Mouse (Mus musculus): ENCODE measurements around the gene Arhgap8.
"Not testable (repeated sequence)": the region's sequence is repeated elsewhere in the genome, so short reads cannot be mapped to it uniquely, and the experiment has no call there.

Arhgap8 gene

GRCm38 (mm10) chr15:84700147-84700794 is 19.6 kb upstream of the Arhgap8 start:
- peak; percentile 78 for DNase-seq

- DNase-seq, result peak; percentile 81
Observed at GRCm38 (mm10) chr15:84701947-84702346, 17.9 kb upstream of the Arhgap8 start.

DNA sequence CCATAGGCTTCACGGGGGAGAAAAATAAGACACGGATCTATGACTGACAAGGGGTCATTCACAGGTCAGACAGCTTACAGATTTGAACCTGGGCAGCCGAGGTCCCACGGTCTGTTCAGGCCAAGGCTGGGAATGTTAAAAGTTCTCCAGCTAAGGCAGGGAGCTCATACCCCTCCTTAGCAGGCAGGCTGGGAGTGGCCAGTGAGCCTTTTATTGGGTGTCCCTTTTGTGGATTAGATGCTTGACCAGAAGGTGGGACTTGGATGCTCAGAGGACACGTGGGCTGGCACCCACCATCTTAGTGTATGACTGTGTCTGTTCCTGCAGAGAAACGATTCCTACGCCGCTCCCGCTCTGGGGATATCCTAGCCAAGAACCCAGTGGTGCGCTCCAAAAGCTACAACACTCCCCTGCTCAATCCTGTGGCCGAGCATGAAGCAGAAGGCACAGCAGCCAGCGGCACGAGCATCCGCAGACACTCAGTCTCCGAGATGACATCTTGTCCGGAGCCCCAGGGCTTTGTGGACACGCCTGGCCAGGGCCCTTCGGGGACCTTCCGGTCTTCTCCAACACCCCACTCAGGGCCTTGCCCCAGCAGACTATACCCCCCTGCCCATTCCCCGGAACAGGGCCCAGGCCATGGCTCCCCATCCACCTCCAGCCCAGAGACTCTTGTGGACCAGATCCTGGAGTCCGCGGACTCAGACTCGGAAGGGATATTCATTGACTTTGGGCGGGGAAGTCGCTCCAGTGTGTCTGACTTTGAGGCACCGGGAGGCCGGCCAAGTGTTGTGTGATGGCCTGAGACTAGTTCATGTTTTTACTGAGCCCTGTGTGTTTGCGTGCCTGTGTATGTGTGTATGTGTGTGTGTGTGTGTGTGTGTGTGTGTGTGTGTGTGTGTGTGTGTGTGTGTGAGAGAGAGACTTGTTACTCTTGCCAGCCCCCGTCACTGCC is 17.2 kb upstream of the Arhgap8 start:
- peak; percentile 71 for DNase-seq

DNA sequence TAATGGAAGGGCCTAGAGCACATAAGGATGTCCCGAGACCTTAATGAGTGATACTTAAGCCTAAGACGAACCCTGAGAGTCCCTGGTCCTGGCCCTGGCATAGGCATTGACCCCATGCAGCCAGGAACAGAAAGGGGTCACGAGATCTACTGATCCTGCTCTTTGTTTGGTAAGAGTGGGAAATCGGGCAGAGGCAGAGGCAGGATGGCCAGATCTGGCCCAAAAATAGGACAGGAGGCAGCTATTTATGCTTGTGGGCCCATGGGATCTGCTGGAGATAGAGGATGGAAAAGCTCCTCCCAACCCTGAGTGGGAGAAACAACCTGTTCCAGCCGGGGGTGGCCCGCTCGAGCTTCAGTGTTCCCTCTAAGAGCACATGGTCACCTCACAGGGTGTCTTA is 15.9 kb upstream of the Arhgap8 start:
- no peak for DNase-seq

DNA sequence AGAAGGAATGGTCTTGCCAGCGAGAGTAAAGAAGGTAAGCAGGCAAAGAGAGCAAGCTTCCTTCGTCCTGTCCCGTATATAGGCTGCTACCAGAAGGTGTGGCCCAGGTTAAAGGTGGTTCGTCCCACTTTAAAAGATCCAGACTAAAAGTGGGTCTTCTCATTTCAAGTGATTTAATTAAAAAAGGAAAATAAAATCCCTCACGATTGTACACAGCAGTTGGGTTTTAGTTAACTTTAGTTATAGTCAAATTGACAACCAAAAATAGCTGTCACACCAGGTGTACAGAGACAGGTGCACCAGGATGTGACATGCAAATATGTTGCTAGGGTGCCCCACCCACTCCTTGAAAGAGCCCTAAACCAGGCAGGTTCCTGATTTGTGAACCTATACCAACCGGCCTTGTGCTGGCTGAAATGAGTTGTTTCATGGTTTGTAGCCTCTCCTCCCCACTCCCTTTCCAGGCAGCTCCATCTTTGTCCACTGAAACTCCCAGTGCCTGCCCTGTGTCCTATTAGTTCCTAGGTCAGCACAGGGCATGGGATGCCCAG is 14.4 kb upstream of the Arhgap8 start:
- no peak for DNase-seq

GRCm38 (mm10) chr15:84706983-84707619 is 12.8 kb upstream of the Arhgap8 start:
- DNase-seq, result no peak

DNA sequence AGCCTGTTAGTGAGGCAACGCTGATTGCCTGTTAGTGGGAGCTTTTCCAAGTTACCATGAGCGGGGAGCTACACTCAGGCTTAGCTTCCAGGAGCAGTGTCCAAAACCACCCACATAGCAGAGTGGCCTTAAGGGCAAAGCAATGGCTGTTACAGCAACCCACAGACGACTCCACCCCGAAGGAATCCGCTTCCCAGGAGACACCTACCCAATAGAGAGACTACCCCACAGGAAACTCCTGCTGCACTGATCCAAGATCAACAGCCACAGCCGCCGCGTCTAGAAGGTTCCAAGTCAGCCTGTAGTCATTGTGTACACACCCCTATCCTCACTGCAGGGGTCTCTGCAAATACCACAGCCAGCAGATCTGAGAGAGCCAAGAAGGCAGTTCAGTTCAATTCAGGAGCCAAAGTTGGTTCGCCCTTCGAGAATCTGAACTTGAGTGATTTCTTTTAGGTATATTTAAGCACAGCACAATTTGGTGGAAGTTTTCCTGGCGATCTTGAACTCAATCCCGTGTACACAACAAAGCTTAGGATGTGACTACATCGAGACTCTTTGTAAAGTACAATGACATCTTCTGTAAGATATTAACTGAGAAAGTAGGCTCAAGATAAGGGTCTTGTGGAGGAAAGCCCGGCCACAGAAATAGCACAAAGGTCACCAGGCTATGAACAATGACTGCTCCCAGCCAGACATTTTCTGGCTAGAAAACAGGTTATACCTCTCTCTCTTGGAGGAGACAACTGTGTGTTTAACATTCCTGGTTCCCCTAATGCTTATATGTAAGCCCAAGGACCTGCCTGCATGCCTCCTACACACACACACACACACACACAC is 7.1 kb upstream of the Arhgap8 start:
- peak; percentile 30 for DNase-seq

DNA sequence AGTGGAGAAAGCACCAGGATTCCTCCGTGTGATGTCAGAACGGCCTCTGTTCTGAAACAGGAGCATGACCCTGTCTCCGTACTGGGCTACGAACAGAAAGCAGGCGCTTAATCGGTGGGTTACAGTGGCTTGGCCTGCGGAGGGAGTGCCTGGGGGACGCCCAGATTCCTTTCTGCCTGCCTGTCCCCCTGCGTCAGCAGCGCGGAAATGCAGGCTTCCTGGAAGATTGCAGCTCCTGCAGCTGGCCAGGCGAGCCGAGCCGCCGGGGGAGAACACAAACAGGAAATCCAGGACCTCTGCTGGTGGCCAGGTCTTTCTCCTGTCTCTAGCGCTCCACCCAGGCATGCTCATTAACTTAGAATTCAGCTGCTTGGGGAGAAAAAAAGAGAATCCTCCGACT is 5.1 kb upstream of the Arhgap8 start:
- DNase-seq, result peak; percentile 95

- DNase-seq, result no peak
Observed at GRCm38 (mm10) chr15:84715132-84715531, 4.7 kb upstream of the Arhgap8 start.

DNA sequence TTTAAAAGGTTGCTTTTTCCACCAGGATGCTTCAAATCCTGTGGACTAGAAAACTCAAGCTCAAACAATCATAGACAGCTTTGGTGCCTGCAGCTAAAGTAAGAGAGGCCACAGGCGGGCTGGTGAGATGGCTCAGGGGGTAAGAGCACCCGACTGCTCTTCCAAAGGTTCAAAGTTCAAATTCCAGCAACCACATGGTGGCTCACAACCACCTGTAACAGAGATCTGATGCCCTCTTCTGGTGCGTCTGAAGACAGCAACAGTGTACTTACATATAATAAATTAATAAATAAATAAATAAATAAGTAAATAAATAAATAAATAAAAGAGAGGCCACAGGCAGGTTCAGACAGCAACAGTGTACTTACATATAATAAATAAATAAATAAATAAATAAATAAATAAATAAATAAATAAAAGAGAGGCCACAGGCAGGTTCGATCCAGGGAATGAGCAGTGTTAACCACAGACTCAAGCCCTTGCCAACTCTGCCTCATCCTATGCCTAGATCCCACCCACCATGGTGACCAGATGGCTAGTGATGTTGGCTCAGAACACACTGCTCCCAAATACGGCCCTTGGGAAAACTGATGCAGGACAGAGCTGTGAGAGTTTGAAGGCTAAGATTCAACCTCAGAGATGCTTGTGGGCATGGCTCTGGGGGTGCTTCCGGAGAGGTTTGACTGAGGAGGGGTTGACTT is 2.1 kb upstream of the Arhgap8 start:
- not testable (repeated sequence) for DNase-seq

DNA sequence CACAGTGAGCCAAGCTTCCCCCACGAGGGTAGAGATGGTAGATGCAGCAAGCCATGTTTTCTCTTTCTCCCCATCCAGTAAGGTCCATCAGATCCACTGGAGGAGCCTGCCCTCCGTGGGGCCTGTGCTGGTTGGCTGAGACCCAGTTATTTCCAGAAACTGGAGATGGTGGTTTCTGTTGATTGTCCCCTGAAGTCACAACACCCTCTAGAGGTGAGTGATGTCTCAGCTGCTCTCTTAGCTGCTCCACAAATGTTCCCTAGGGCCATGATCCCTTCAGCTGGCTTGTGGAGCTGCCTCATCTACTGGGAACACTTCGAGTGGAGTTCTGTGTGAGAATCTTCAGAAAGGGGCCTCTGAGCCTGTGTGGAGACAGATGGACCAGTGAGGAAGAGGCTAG is 1.1 kb upstream of the Arhgap8 start:
- DNase-seq, result no peak

DNA sequence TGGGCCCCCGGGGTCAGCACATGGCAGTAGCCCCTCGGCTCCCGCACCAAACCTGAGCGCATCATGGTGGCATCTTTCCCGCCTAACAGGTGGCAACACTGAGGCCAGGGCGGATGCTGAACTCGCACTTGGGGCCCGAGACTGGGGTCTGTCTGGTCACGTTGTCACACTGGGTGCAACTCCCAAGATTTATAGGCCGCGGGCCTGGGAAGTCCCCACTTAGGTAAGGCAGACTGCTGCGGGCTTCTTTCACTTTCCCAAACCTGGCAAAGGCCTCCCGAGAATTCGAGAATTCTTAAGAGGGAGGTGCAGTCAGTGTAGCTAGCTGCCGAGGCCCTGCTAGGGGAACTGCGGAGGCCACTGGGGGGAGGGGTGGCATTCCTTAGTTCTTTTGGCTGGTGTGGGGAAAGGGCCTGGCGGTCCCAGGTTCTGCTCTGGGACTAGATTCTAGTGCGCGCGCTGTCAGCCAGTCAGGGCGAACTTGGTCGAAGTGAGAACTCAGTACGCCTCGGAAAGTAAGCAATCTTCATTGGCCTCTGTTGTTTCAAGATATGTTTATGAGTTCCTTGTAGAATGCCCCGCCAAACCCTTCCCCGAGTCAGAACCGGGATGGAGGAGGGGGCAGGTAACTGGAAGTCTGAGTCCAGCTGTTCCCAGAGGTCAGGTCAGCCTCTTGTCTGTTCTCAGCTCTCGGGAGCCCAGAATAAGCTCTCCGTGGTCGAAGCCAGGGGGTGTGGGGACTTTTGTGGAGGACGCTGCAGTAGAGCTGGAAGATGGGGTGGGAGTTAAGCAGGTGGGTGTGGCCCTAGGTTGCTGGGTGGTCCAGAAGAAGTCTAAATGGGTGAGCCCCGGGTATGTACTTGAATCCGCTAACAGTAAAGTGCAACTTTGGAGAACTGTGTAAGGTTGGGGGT is 696 bp downstream of the Arhgap8 start:
- DNase-seq, result peak; percentile 67

DNA sequence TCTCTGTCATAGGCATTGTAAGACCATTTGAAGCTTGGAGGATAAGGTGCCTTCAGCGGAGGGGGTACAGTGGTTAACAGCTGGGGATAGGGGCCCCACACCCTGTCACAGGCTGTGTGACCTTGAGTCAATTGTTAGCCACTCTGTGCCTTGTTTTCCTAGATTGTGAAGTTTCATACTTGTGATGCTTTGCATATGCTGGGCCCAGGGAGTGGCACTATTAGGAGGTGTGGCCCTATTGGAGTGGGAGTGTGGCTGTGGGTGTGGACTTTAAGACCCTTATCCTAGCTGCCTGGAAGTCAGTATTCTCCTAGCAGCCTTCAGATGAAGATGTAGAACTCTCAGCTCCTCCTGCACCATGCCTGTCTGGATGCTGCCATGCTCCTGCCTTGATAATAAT is 3.8 kb downstream of the Arhgap8 start:
- not testable (repeated sequence) for DNase-seq

- peak; percentile 66 for DNase-seq
Observed at GRCm38 (mm10) chr15:84724199-84724598, 4.3 kb downstream of the Arhgap8 start.

- DNase-seq, result no peak
Observed at GRCm38 (mm10) chr15:84729685-84730084, 9.8 kb downstream of the Arhgap8 start.

DNA sequence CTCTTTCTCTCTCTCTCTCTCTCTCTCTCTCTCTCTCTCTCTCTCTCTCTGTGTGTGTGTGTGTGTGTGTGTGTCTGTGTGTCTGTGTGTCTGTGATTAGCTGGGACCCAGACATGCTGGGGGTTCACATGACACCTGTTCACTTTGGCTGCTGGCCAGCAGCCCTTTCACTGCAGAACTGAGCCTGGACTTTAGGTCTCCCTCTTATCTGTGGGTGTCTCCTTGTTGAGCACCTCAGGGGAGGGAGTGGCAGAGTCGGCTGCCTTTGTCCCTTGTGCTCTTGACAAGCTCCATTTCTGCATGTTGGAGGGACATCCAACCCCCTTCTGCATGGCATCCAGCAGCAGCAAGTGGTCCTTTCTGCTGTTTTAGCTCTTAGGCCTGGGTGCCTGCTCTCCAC is 11.0 kb downstream of the Arhgap8 start:
- DNase-seq, result no peak

DNA sequence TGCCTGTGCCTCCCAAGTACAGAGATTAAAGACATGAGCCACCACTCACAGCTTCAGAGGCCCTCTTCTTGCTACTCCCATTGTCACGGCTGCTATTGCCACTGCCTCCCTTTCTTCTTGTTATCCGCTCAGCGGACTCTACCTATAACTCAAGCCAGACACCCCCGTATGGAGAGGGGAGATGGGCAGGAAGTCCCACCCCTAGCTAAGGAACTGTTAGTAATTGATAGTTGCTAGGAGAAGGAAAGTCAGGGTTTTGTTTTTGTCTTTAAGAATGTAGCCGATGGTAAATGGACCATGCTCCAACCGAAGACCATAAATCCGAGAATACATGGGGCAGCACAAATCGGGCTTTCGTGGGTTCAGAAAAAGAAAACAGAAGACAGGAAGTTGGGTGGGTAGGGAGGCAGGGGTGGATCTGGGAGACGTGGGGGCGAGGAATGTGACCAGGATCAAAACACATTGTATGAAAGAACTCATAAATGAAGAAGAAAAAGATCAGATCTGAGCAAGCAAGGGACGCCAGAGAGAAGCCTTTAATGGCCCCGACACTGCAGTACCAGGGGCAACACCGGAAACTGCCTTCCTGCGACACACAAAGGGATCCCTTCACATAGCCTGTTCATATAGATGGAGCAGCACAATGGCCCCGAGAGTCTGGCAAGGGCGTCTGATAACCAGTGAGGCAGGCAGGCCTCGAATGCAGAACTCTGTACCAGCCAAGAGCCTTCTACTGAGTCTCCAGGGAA is 12.0 kb downstream of the Arhgap8 start:
- no peak for DNase-seq

- no peak for DNase-seq
Observed at GRCm38 (mm10) chr15:84732425-84732749, 12.5 kb downstream of the Arhgap8 start.

- DNase-seq, result no peak
Observed at GRCm38 (mm10) chr15:84736346-84736993, 16.6 kb downstream of the Arhgap8 start.

DNA sequence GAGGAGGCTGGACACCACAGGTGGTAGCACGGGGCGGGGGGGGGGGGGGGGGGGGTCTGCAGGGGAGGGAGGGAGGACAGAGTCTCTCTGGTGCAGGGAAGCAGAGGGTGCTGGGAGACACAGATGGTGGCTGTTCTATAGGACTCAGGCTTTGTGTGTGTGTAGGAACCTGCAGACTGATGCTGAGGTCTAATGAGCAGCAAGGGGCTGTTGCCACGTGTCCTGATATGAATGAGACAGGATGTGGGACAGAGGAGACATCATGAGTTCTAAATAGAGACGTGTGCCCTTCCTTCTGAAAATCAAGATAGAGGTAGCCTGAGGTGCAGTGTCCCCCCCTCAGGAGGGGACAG is 17.1 kb downstream of the Arhgap8 start:
- no peak for DNase-seq
